9 mouse cellular contexts compared by ENCODE assay signal in the genomic region with DNA sequence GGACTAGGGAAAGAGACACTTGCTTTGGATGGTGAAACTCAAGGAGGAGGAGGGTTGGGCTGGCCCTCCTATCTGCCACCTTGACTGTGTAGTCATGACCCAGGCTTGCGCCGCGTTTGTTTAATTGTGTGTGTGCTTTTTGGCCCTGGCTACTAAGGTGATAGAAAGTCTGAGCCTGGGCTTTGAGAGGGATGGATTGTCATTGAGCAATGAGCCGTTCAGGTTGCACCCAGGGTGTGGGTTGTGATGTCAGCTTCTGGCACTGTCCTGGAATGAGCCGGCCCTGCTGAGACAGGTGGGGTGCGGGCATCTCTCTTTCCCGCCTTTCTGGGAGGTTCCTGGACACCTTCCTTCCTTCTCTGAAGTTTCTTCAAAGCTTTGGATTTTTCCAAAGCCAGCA. TPM values are rescaled to one million over a fixed set of nuclear protein-coding genes. Genes with fewer than 3 reads are reported as not detected.
DNase-seq lines count a peak whose midpoint lies in the region; ATAC-seq and TF ChIP-seq lines count a peak whose summit lies in the region.
"Had no signal": no experiment of that assay in that cellular context is flagged by ENCODE, and none has a peak within 500 bp of the region (broad histone marks: within the 10 kb centered on the region; RNA-seq: fewer than 3 reads in every experiment).

No protein-coding gene starts in this region.

- no peaks in the 10 kb centered on the region for H3K27me3 ChIP-seq in liver, adult 2 months (ENCODE audit: control insufficient read depth, insufficient read depth, low read length)
- H3K27me3 ChIP-seq in forebrain, embryonic 13.5 days = peaks cover 11% of the 10 kb centered on the region; the same call in 1 of the 2 replicates
- no peaks in the 10 kb centered on the region; the same call in 1 of the 2 replicates for H3K27me3 ChIP-seq in limb, embryonic 12.5 days

- no peaks in the 10 kb centered on the region for H3K36me3 ChIP-seq in liver, adult 2 months (ENCODE audit: control insufficient read depth, insufficient read depth, low read length)
- no peaks in the 10 kb centered on the region for H3K36me3 ChIP-seq in forebrain, embryonic 13.5 days (ENCODE audit: poor library complexity, severe bottlenecking)
- H3K36me3 ChIP-seq in limb, embryonic 12.5 days = no peaks in the 10 kb centered on the region

- no peak for ATAC-seq in forebrain, embryonic 13.5 days
- no peak for ATAC-seq in limb, embryonic 12.5 days (ENCODE audit: insufficient number of reproducible peaks, insufficient read depth, low FRiP score, low TSS enrichment, low read depth)
- no peak for ATAC-seq in frontal cortex, adult (ENCODE audit: low TSS enrichment)
- no peak for ATAC-seq in granulocyte monocyte progenitor cell, adult 5-6 weeks (replicated peaks; ENCODE audit: poor library complexity, severe bottlenecking)

- H3K79me2 ChIP-seq in liver, adult 2 months (ENCODE audit: control insufficient read depth, insufficient read depth, low read length) = peaks cover 44% of the 10 kb centered on the region

- H3K9me3 ChIP-seq in forebrain, embryonic 13.5 days (replicated peaks) = no peaks in the 10 kb centered on the region
- H3K9me3 ChIP-seq in limb, embryonic 12.5 days = no peaks in the 10 kb centered on the region

- no peak for TF ChIP-seq CTCF in liver, adult 2 months (IDR thresholded peaks at IDR 0.05; ENCODE audit: low read depth, low read length)
- no peak for TF ChIP-seq CTCF in olfactory bulb, adult 2 months (IDR thresholded peaks at IDR 0.05; ENCODE audit: insufficient read depth, low read depth, low read length)

- peaks cover 58% of the 10 kb centered on the region for H3K4me1 ChIP-seq in liver, adult 2 months (ENCODE audit: control insufficient read depth, insufficient read depth, low read length)
- peaks cover 40% of the 10 kb centered on the region for H3K4me1 ChIP-seq in forebrain, embryonic 13.5 days
- peaks cover 66% of the 10 kb centered on the region for H3K4me1 ChIP-seq in limb, embryonic 12.5 days (replicated peaks)
- H3K4me1 ChIP-seq in olfactory bulb, adult 2 months (ENCODE audit: control insufficient read depth, insufficient read depth, low read length) = peaks cover 57% of the 10 kb centered on the region

- no peak for TF ChIP-seq POLR2A in liver, adult 2 months (IDR thresholded peaks at IDR 0.05; ENCODE audit: extremely low read depth, insufficient read depth, low read length)
- TF ChIP-seq POLR2A in olfactory bulb, adult 2 months (IDR thresholded peaks at IDR 0.05; ENCODE audit: insufficient read depth, low read depth, low read length) = no peak

- peak overlapping the region; percentile 20; the same call in 1 of the 2 replicates for H3K27ac ChIP-seq in liver, adult 2 months (replicated peaks; ENCODE audit: insufficient read depth, low read depth, low read length)
- no peak overlapping the region for H3K27ac ChIP-seq in forebrain, embryonic 13.5 days
- H3K27ac ChIP-seq in limb, embryonic 12.5 days = no peak overlapping the region
- no peak overlapping the region for H3K27ac ChIP-seq in olfactory bulb, adult 2 months (ENCODE audit: insufficient read depth, low read depth, low read length)

- peak overlapping the region; percentile 97; the same call in 1 of the 2 replicates for H3K4me2 ChIP-seq in forebrain, embryonic 13.5 days
- peak overlapping the region; percentile 97 for H3K4me2 ChIP-seq in limb, embryonic 12.5 days

- no peak overlapping the region for H3K4me3 ChIP-seq in liver, adult 2 months (ENCODE audit: insufficient read depth, low read depth, low read length)
- no peak overlapping the region for H3K4me3 ChIP-seq in forebrain, embryonic 13.5 days
- peak overlapping the region; percentile 83 for H3K4me3 ChIP-seq in limb, embryonic 12.5 days (replicated peaks)
- H3K4me3 ChIP-seq in olfactory bulb, adult 2 months (ENCODE audit: insufficient read depth, low read depth, low read length) = peak overlapping the region; percentile 90

- H3K9ac ChIP-seq in liver, adult 2 months (ENCODE audit: low read depth, low read length) = no peak overlapping the region; the same call in 1 of the 2 replicates
- H3K9ac ChIP-seq in forebrain, embryonic 13.5 days = 0 out of 2 replicates have a peak overlapping the region, but pooled peaks have one; percentile 28
- H3K9ac ChIP-seq in limb, embryonic 12.5 days (replicated peaks) = peak overlapping the region; percentile 5; the same call in 1 of the 2 replicates

- DNase-seq in liver, adult 2 months (ENCODE audit: extremely low read depth, low read depth, low spot score) = peak; percentile 91
- DNase-seq in liver = no peak
- DNase-seq in spleen, adult 12 weeks (ENCODE audit: low spot score) = no peak

- 18% methylated on average over 7 of the region's 7 CpGs for WGBS in liver, adult 2 months
- WGBS in forebrain, embryonic 13.5 days = 87% methylated on average over 7 of the region's 7 CpGs
- 81% methylated on average over 7 of the region's 7 CpGs for WGBS in limb, embryonic 12.5 days
- 87% methylated on average over 7 of the region's 7 CpGs for WGBS in olfactory bulb, adult 2 months

RNA-seq across cellular contexts. Expression of a gene that starts 26.0 kb away (rescaled TPM):
- 0.09 and 0.27 TPM in 2 replicates for total RNA-seq in liver, adult 2 months (2014; rRNA removed)
- 0.11 and 0.14 TPM in 2 replicates for polyA plus RNA-seq in liver, adult 2 months (2012; rRNA removed)
- not detected in 2 replicates for polyA plus RNA-seq in forebrain, embryonic 13.5 days (2015; fragmentation: Nextera tagmentation; extraction: Ambion mirVana)
- not detected in 2 replicates for polyA plus RNA-seq in limb, embryonic 12.5 days (2016; fragmentation: Nextera tagmentation; extraction: Ambion mirVana)
- polyA plus RNA-seq in olfactory bulb, adult 2 months (2012; ENCODE audit: insufficient read depth, insufficient read length, low replicate concordance, missing spikeins) = not detected in 2 replicates
- not detected in 2 replicates for total RNA-seq in granulocyte monocyte progenitor cell, adult 5-6 weeks (2014; fragmentation: Nextera tagmentation)
- total RNA-seq in granulocyte monocyte progenitor cell, adult 5-6 weeks (2017) = not detected in 2 replicates
- polyA plus RNA-seq: gonadal fat pad, adult 2 months had no signal

RNA-seq across cellular contexts. Expression of a gene that starts 45.7 kb away (rescaled TPM):
- total RNA-seq in liver, adult 2 months (2014; rRNA removed) = 288 and 375 TPM in 2 replicates
- 557 and 601 TPM in 2 replicates for polyA plus RNA-seq in liver, adult 2 months (2012; rRNA removed)
- 20.9 and 21.1 TPM in 2 replicates for polyA plus RNA-seq in forebrain, embryonic 13.5 days (2015; fragmentation: Nextera tagmentation; extraction: Ambion mirVana)
- 24.3 and 25.3 TPM in 2 replicates for polyA plus RNA-seq in limb, embryonic 12.5 days (2016; fragmentation: Nextera tagmentation; extraction: Ambion mirVana)
- not detected in 2 replicates for polyA plus RNA-seq in olfactory bulb, adult 2 months (2012; ENCODE audit: insufficient read depth, insufficient read length, low replicate concordance, missing spikeins)
- 29.7 and 30.9 TPM in 2 replicates for total RNA-seq in granulocyte monocyte progenitor cell, adult 5-6 weeks (2014; fragmentation: Nextera tagmentation)
- 18.9 and 20.1 TPM in 2 replicates for total RNA-seq in granulocyte monocyte progenitor cell, adult 5-6 weeks (2017)

RNA-seq across cellular contexts. Expression of a gene that starts 46.7 kb away (rescaled TPM):
- total RNA-seq in liver, adult 2 months (2014; rRNA removed) = 4.3 and 5.4 TPM in 2 replicates
- 5.3 and 7.0 TPM in 2 replicates for polyA plus RNA-seq in liver, adult 2 months (2012; rRNA removed)
- 3.6 and 4.2 TPM in 2 replicates for polyA plus RNA-seq in forebrain, embryonic 13.5 days (2015; fragmentation: Nextera tagmentation; extraction: Ambion mirVana)
- polyA plus RNA-seq in limb, embryonic 12.5 days (2016; fragmentation: Nextera tagmentation; extraction: Ambion mirVana) = 4.1 and 5.9 TPM in 2 replicates
- polyA plus RNA-seq in olfactory bulb, adult 2 months (2012; ENCODE audit: insufficient read depth, insufficient read length, low replicate concordance, missing spikeins) = not detected in 2 replicates
- 0.92 and 2.4 TPM in 2 replicates for total RNA-seq in granulocyte monocyte progenitor cell, adult 5-6 weeks (2014; fragmentation: Nextera tagmentation)
- total RNA-seq in granulocyte monocyte progenitor cell, adult 5-6 weeks (2017) = 0.26 and 1.2 TPM in 2 replicates

Comparison
In these comparisons a context has a peak if more than half of its experiments do, and no peak if none do; other contexts are left out.
1. H3K4me3 ChIP-seq: peak in limb, embryonic 12.5 days (single experiment) and olfactory bulb, adult 2 months (single experiment); none in liver, adult 2 months (single experiment) and forebrain, embryonic 13.5 days (single experiment).
2. RNA of a gene that starts 45.7 kb away (polyA plus RNA-seq): 557 to 601 TPM in liver, adult 2 months; 24.3 to 25.3 TPM in limb, embryonic 12.5 days, not detected in olfactory bulb, adult 2 months and 20.9 to 21.1 TPM in forebrain, embryonic 13.5 days; every median in the first group is over 10 times any median in the second.